Mouse (Mus musculus): ENCODE measurements around the gene Tnfrsf14.

- TF ChIP-seq CTCF (IDR thresholded peaks at IDR 0.05; ENCODE audit: borderline replicate concordance, insufficient read depth, low read length) (no peak), POLR2A (IDR thresholded peaks at IDR 0.05; ENCODE audit: low read depth, low read length) (no peak)
Observed at GRCm38 (mm10) chr4:154910606-154911522, 17.5 kb downstream of the Tnfrsf14 start.

All from embryonic fibroblast, embryonic 13.5 days (primary cell).